Mouse (Mus musculus): ENCODE measurements around the gene Dvl1.

- TF ChIP-seq GATA1 (IDR thresholded peaks at IDR 0.05; ENCODE audit: low read length) (no peak), TAL1 (IDR thresholded peaks at IDR 0.05; ENCODE audit: low read length) (no peak)
These were observed 15.8 kb downstream of the Dvl1 start, which contains the start of gene Tas1r3 for GRCm38 (mm10) chr4:155863001-155863400.

All from erythroblast, embryonic 14.5 days (primary cell).